Mouse (Mus musculus) liver, embryonic 14.5 days (tissue): ENCODE results near the gene Uqcc2.

Experiments used
- CTCF ChIP-seq: IDR thresholded peaks from 2 replicates; pipeline ENCODE4 v1.5.1; 2016; ENCODE audit warnings: antibody characterized with exemption, low read depth, control low read depth
- EP300 ChIP-seq: IDR thresholded peaks from 2 replicates; pipeline ENCODE4 v1.6.1; 2016; ENCODE audit warnings: antibody characterized with exemption, low read depth

- TF ChIP-seq EP300 (no peak), CTCF (no peak)
Observed at GRCm38 (mm10) chr17:27083601-27084000, 50.1 kb downstream of the Uqcc2 start.
